Mouse (Mus musculus): ENCODE data around the gene Polr2l. TPM values are rescaled to one million over a fixed set of nuclear protein-coding genes. Genes with fewer than 3 reads are reported as not detected.

The Polr2l gene
- polyA plus RNA-seq, 1 experiment from 2014 or later: 68.3 TPM

- Histone ChIP-seq H3K4me2 (replicated peaks) (no peak overlapping the region), H3K36me3 (peaks cover 29% of the 10 kb centered on the region), H3K4me3 (no peak overlapping the region), H3K27ac (replicated peaks) (no peak overlapping the region), H3K9me3 (no peaks in the 10 kb centered on the region), H3K9ac (replicated peaks) (no peak overlapping the region), H3K27me3 (peaks cover 13% of the 10 kb centered on the region), H3K4me1 (peaks cover 61% of the 10 kb centered on the region)
- WGBS: 81% methylated on average over 6 of the region's 6 CpGs
- ATAC-seq (replicated peaks): no peak
These were observed 2.7 kb downstream of the Polr2l start for GRCm38 (mm10) chr7:141472226-141472625.

- Histone ChIP-seq H3K27ac (replicated peaks) (no peak overlapping the region), H3K9ac (replicated peaks) (no peak overlapping the region), H3K4me3 (no peak overlapping the region), H3K9me3 (no peaks in the 10 kb centered on the region), H3K4me1 (peaks cover 61% of the 10 kb centered on the region), H3K36me3 (peaks cover 29% of the 10 kb centered on the region), H3K27me3 (peaks cover 11% of the 10 kb centered on the region), H3K4me2 (replicated peaks) (no peak overlapping the region)
- no peak for ATAC-seq (replicated peaks)
- WGBS: 86% methylated on average over 1 of the region's 1 CpGs
These were observed 3.7 kb downstream of the Polr2l start for GRCm38 (mm10) chr7:141471236-141471635.

- 95% methylated on average over 10 of the region's 10 CpGs for WGBS
- ATAC-seq (replicated peaks): no peak
- Histone ChIP-seq H3K4me1 (peaks cover 55% of the 10 kb centered on the region), H3K36me3 (peaks cover 29% of the 10 kb centered on the region), H3K4me2 (replicated peaks) (no peak overlapping the region), H3K27ac (replicated peaks) (no peak overlapping the region), H3K4me3 (no peak overlapping the region), H3K9ac (replicated peaks) (no peak overlapping the region), H3K27me3 (peaks cover 11% of the 10 kb centered on the region), H3K9me3 (no peaks in the 10 kb centered on the region)
These were observed 4.3 kb downstream of the Polr2l start for GRCm38 (mm10) chr7:141470637-141470944.

- Histone ChIP-seq H3K4me3 (no peak overlapping the region), H3K4me1 (peaks cover 52% of the 10 kb centered on the region), H3K4me2 (replicated peaks) (peak overlapping the region; percentile 56; the same call in 1 of the 2 replicates)
These were observed 4.9 kb downstream of the Polr2l start for GRCm38 (mm10) chr7:141469901-141470636.

GRCm38 (mm10) chr7:141469352-141469751, 5.6 kb downstream of the Polr2l start:
- Histone ChIP-seq H3K27ac (replicated peaks) (peak overlapping the region; percentile 79), H3K9me3 (no peaks in the 10 kb centered on the region), H3K9ac (replicated peaks) (peak overlapping the region; percentile 82), H3K36me3 (peaks cover 29% of the 10 kb centered on the region), H3K27me3 (peaks cover 24% of the 10 kb centered on the region), H3K4me1 (peaks cover 56% of the 10 kb centered on the region), H3K4me3 (peak overlapping the region; percentile 67), H3K4me2 (replicated peaks) (peak overlapping the region; percentile 56)
- no peak for ATAC-seq (replicated peaks)
- WGBS: 84% methylated on average over 6 of the region's 6 CpGs

More at GRCm38 (mm10) chr7:141469901-141470636, 4.9 kb downstream of the Polr2l start:
- Histone ChIP-seq H3K9ac (replicated peaks) (no peak overlapping the region), H3K27ac (replicated peaks) (no peak overlapping the region), H3K36me3 (peaks cover 29% of the 10 kb centered on the region), H3K9me3 (no peaks in the 10 kb centered on the region), H3K27me3 (peaks cover 17% of the 10 kb centered on the region)
- no peak for ATAC-seq (replicated peaks)
- WGBS: 89% methylated on average over 18 of the region's 18 CpGs

GRCm38 (mm10) chr7:141468522-141469211, 6.3 kb downstream of the Polr2l start:
- WGBS: 13% methylated on average over 8 of the region's 8 CpGs

GRCm38 (mm10) chr7:141468164-141468521, 6.8 kb downstream of the Polr2l start:
- peaks cover 45% of the 10 kb centered on the region for H3K4me1 ChIP-seq
- peaks cover 29% of the 10 kb centered on the region for H3K36me3 ChIP-seq
- peak overlapping the region; percentile 82 for H3K9ac ChIP-seq (replicated peaks)
- peak overlapping the region; percentile 67 for H3K4me3 ChIP-seq
- peak overlapping the region; percentile 56 for H3K4me2 ChIP-seq (replicated peaks)
- no peaks in the 10 kb centered on the region for H3K9me3 ChIP-seq
- no peak; the same call in 1 of the 2 replicates for ATAC-seq (replicated peaks)
- H3K27ac ChIP-seq (replicated peaks): peak overlapping the region; percentile 79
- peaks cover 36% of the 10 kb centered on the region for H3K27me3 ChIP-seq
- 23% methylated on average over 5 of the region's 5 CpGs for WGBS

More at GRCm38 (mm10) chr7:141468522-141469211, 6.3 kb downstream of the Polr2l start:
- peak overlapping the region; percentile 82 for H3K9ac ChIP-seq (replicated peaks)
- peaks cover 50% of the 10 kb centered on the region for H3K4me1 ChIP-seq
- peaks cover 29% of the 10 kb centered on the region for H3K36me3 ChIP-seq
- H3K9me3 ChIP-seq: no peaks in the 10 kb centered on the region
- peak overlapping the region; percentile 67 for H3K4me3 ChIP-seq
- H3K27ac ChIP-seq (replicated peaks): peak overlapping the region; percentile 79
- peaks cover 31% of the 10 kb centered on the region for H3K27me3 ChIP-seq
- ATAC-seq (replicated peaks): peak; percentile 79
- peak overlapping the region; percentile 56 for H3K4me2 ChIP-seq (replicated peaks)

- peak within 1 kb of the TSS; percentile 82 for H3K9ac ChIP-seq (replicated peaks)
- H3K27me3 ChIP-seq: peaks cover 43% of the 10 kb centered on the region
- H3K36me3 ChIP-seq: peaks cover 24% of the 10 kb centered on the region
- under 1% methylated on average over 52 of the region's 52 CpGs for WGBS
- ATAC-seq (replicated peaks): peak; percentile 44
- no peaks in the 10 kb centered on the region for H3K9me3 ChIP-seq
- peak within 1 kb of the TSS; percentile 56 for H3K4me2 ChIP-seq (replicated peaks)
- H3K4me1 ChIP-seq: peaks cover 45% of the 10 kb centered on the region
- H3K27ac ChIP-seq (replicated peaks): peak within 1 kb of the TSS; percentile 79
- peak within 1 kb of the TSS; percentile 67 for H3K4me3 ChIP-seq
These were observed 7.5 kb downstream of the Polr2l start, which contains the start of gene Cd151 for GRCm38 (mm10) chr7:141467230-141468030. TSS of gene Cd151 (plus strand) at chr7:141467392.

- peaks cover 50% of the 10 kb centered on the region for H3K27me3 ChIP-seq
These were observed 8.3 kb downstream of the Polr2l start for GRCm38 (mm10) chr7:141466607-141467148.

GRCm38 (mm10) chr7:141466045-141466394, 8.9 kb downstream of the Polr2l start:
- H3K4me1 ChIP-seq: peaks cover 54% of the 10 kb centered on the region
- peaks cover 57% of the 10 kb centered on the region for H3K27me3 ChIP-seq

More at GRCm38 (mm10) chr7:141466607-141467148, 8.3 kb downstream of the Polr2l start:
- peak overlapping the region; percentile 82 for H3K9ac ChIP-seq (replicated peaks)
- H3K4me3 ChIP-seq: peak overlapping the region; percentile 67
- no peaks in the 10 kb centered on the region for H3K9me3 ChIP-seq
- peaks cover 51% of the 10 kb centered on the region for H3K4me1 ChIP-seq
- WGBS: 65% methylated on average over 10 of the region's 10 CpGs
- peaks cover 18% of the 10 kb centered on the region for H3K36me3 ChIP-seq
- no peak overlapping the region for H3K27ac ChIP-seq (replicated peaks)
- peak overlapping the region; percentile 56 for H3K4me2 ChIP-seq (replicated peaks)
- ATAC-seq (replicated peaks): no peak

GRCm38 (mm10) chr7:141465388-141466044, 9.4 kb downstream of the Polr2l start:
- peaks cover 54% of the 10 kb centered on the region for H3K4me1 ChIP-seq
- 44% methylated on average over 10 of the region's 10 CpGs for whole genome bisulfite sequencing

More at GRCm38 (mm10) chr7:141466045-141466394, 8.9 kb downstream of the Polr2l start:
- no peak overlapping the region for H3K27ac ChIP-seq (replicated peaks)
- H3K9ac ChIP-seq (replicated peaks): no peak overlapping the region
- ATAC-seq (replicated peaks): no peak
- no peak overlapping the region for H3K4me3 ChIP-seq
- H3K4me2 ChIP-seq (replicated peaks): no peak overlapping the region
- WGBS: 83% methylated on average over 7 of the region's 7 CpGs
- no peaks in the 10 kb centered on the region for H3K9me3 ChIP-seq
- H3K36me3 ChIP-seq: peaks cover 12% of the 10 kb centered on the region

More at GRCm38 (mm10) chr7:141465388-141466044, 9.4 kb downstream of the Polr2l start:
- no peaks in the 10 kb centered on the region for H3K9me3 ChIP-seq
- H3K27ac ChIP-seq (replicated peaks): no peak overlapping the region
- ATAC-seq (replicated peaks): no peak
- peaks cover 62% of the 10 kb centered on the region for H3K27me3 ChIP-seq
- peaks cover 8% of the 10 kb centered on the region for H3K36me3 ChIP-seq
- no peak overlapping the region for H3K4me2 ChIP-seq (replicated peaks)
- H3K9ac ChIP-seq (replicated peaks): no peak overlapping the region
- no peak overlapping the region for H3K4me3 ChIP-seq

All from forebrain, embryonic 15.5 days (tissue).